Mouse (Mus musculus) embryonic facial prominence, embryonic 12.5 days (tissue): ENCODE results near the gene Myl7. TPM values are rescaled to one million over a fixed set of nuclear protein-coding genes. Genes with fewer than 3 reads are reported as not detected.

ENCODE experiments used
- ATAC-seq: fragments of 200-750 bp; cut with Nextera tagmentation; 2 replicates; pipeline ENCODE4 v1.8.0; 2017; ENCODE audit not compliant: insufficient number of reproducible peaks, insufficient read depth, low FRiP score, low TSS enrichment
- H3K27ac ChIP-seq: fragments of 300-500 bp; sonication (generic); 2 replicates; pipeline ENCODE4 v1.5.1; 2016; ENCODE audit warnings: mild to moderate bottlenecking
- H3K27me3 ChIP-seq: fragments of 300-500 bp; sonication (generic); 2 replicates; pipeline ENCODE4 v1.6.1; 2016; ENCODE audit warnings: mild to moderate bottlenecking, moderate library complexity
- H3K36me3 ChIP-seq: fragments of 300-500 bp; sonication (generic); 2 replicates; pipeline ENCODE4 v1.6.1; 2016; ENCODE audit warnings: mild to moderate bottlenecking
- H3K4me1 ChIP-seq: fragments of 300-500 bp; sonication (generic); 2 replicates; pipeline ENCODE4 v1.6.1; 2016
- H3K4me2 ChIP-seq: fragments of 300-500 bp; sonication (generic); replicated peaks from 2 replicates; pipeline ENCODE4 v1.6.1; 2016; ENCODE audit warnings: mild to moderate bottlenecking, moderate library complexity
- H3K4me3 ChIP-seq: fragments of 300-500 bp; sonication (generic); 2 replicates; pipeline ENCODE4 v1.5.1; 2016; ENCODE audit warnings: mild to moderate bottlenecking
- H3K9ac ChIP-seq: fragments of 300-500 bp; sonication (generic); 2 replicates; pipeline ENCODE4 v1.6.1; 2016; ENCODE audit warnings: mild to moderate bottlenecking, moderate library complexity
- H3K9me3 ChIP-seq: fragments of 300-500 bp; sonication (generic); 2 replicates; pipeline ENCODE4 v1.6.1; 2016; ENCODE audit warnings: mild to moderate bottlenecking, moderate library complexity
- WGBS: fragments of 180-500 bp; shearing (Covaris S2); methylation state at CpG from one replicate; pipeline ENCODE4 v1.1.7; 2016; 5-methylcytosine and 5-hydroxymethylcytosine counted together
- polyA plus RNA-seq: library from polyadenylated mRNA; unstranded; fragments of >200 nt; fragmentation: Nextera tagmentation; extraction: Ambion mirVana; gene quantifications from 2 replicates; pipeline ENCODE4 v1.2.1, GENCODE M21; 2016

Myl7 gene
- polyA plus RNA-seq, 1 experiment from 2014 or later: 2.0 TPM

GRCm38 (mm10) chr11:5848741-5849140 is 49.8 kb downstream of the Myl7 start:
- ATAC-seq: no peak
- Histone ChIP-seq H3K4me1 (0 out of 2 replicates have a peak, but pooled peaks cover 5% of the 10 kb centered on the region), H3K4me2 (no peak overlapping the region), H3K4me3 (no peak overlapping the region), H3K27ac (no peak overlapping the region), H3K9ac (no peak overlapping the region), H3K27me3 (no peaks in the 10 kb centered on the region), H3K9me3 (no peaks in the 10 kb centered on the region), H3K36me3 (no peaks in the 10 kb centered on the region)
- WGBS: 63% methylated on average over 6 of the region's 6 CpGs

- Histone ChIP-seq H3K36me3 (no peaks in the 10 kb centered on the region), H3K4me2 (no peak overlapping the region), H3K4me1 (no peaks in the 10 kb centered on the region), H3K27ac (no peak overlapping the region), H3K9ac (no peak overlapping the region), H3K4me3 (no peak overlapping the region), H3K27me3 (no peaks in the 10 kb centered on the region), H3K9me3 (no peaks in the 10 kb centered on the region)
- ATAC-seq: no peak
- 72% methylated on average over 7 of the region's 7 CpGs for WGBS
These were observed 51.8 kb downstream of the Myl7 start for GRCm38 (mm10) chr11:5846639-5847345.

Other genes starting within 250 kb of the Myl7 start
- gene Mrps24, start 183.1 kb downstream of the Myl7 start, polyA plus RNA-seq: 184 and 189 TPM in 2 replicates
- 27.4 and 28.6 TPM in 2 replicates for gene Urgcp, start 136.4 kb downstream of the Myl7 start, polyA plus RNA-seq
- 132 and 139 TPM in 2 replicates for gene Dbnl, start 110.3 kb downstream of the Myl7 start, polyA plus RNA-seq
- 17.0 and 18.2 TPM in 2 replicates for gene Pgam2, start 95.0 kb downstream of the Myl7 start, polyA plus RNA-seq
- 9.9 and 10.2 TPM in 2 replicates for gene Polm, start 60.8 kb downstream of the Myl7 start, polyA plus RNA-seq
- gene Aebp1, start 36.8 kb downstream of the Myl7 start, polyA plus RNA-seq: 28.5 and 29.1 TPM in 2 replicates
- 122 and 127 TPM in 2 replicates for gene Pold2, start 20.5 kb downstream of the Myl7 start, polyA plus RNA-seq
- 2.7 and 3.5 TPM in 2 replicates for gene Gck, start 51.3 kb upstream of the Myl7 start, polyA plus RNA-seq
- 57.7 and 58.2 TPM in 2 replicates for gene Ykt6, start 56.9 kb upstream of the Myl7 start, polyA plus RNA-seq
- 2.4 and 2.6 TPM in 2 replicates for gene Camk2b, start 167.6 kb upstream of the Myl7 start, polyA plus RNA-seq